Mouse (Mus musculus): Measurements from ENCODE around the gene Cdkal1.

- TF ChIP-seq CTCF (IDR thresholded peaks at IDR 0.05; ENCODE audit: low read depth): no peak
- TF ChIP-seq EP300 (IDR thresholded peaks at IDR 0.05; ENCODE audit: low read depth): no peak
Observed at GRCm38 (mm10) chr13:29430919-29431318, 424.6 kb downstream of the Cdkal1 start.

Measured in liver, postnatal 0 days (tissue).